Mouse (Mus musculus): ENCODE data around the gene Galnt10. TPM values are rescaled to one million over a fixed set of nuclear protein-coding genes. Genes with fewer than 3 reads are reported as not detected.

Gene Galnt10
- polyA plus RNA-seq, 1 experiment, result 11.2 TPM

DNA sequence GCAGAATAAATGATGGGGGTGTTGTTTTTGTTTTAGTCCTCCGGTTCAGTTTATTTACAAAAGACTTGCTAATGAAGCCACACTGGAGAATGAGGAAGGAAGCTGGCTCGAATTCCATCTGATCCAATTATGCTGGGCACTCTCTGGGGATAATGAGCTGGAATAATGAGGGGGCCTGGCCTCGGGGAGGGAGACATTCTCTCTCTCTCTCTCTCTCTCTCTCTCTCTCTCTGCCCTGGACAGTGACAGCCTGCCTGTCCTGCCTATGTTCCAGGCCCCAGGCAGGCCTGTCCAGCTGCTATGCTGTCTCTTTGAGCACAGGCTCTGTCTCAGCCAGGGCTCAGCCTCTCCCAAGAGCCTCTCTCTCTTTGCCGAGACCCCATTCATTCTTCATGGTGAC, 128.7 kb downstream of the Galnt10 start:
- Histone ChIP-seq H3K4me1 (ENCODE audit: control insufficient read depth, insufficient read depth, low read length) (peaks cover 24% of the 10 kb centered on the region), H3K27me3 (ENCODE audit: control insufficient read depth, insufficient read depth, low read length) (no peaks in the 10 kb centered on the region), H3K27ac (ENCODE audit: insufficient read depth, low read length) (no peak overlapping the region), H3K4me3 (replicated peaks; ENCODE audit: insufficient read depth, low read depth, low read length) (no peak overlapping the region)
- no peak for DNase-seq
- TF ChIP-seq CTCF (IDR thresholded peaks at IDR 0.05; ENCODE audit: borderline replicate concordance, insufficient read depth, low read depth, low read length) (no peak), POLR2A (IDR thresholded peaks at IDR 0.05; ENCODE audit: borderline replicate concordance, insufficient read depth, low read length) (no peak)
- 41% methylated on average over 4 of the region's 4 CpGs for WGBS

DNA sequence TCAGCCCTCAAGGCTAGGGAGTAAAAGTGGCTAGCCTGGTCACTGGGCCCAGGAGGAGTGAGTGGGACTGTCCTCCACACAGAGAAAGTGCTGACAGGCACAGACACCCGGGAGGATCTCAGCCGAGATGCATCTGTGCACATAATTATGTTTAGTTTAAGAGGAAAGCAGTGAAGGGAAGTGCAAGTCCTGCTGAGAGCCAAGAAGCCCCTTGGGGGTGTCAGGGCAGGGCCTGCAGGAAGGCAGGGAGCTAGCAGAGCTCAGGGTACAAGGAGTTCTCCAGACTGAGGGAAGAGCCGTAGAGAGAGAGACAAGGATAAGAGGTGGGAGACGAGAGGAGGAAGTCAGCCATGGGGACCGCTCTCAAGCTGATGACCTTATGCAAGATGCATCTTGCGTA, 130.6 kb downstream of the Galnt10 start:
- no peak overlapping the region for H3K27ac ChIP-seq (ENCODE audit: insufficient read depth, low read length)
- peaks cover 24% of the 10 kb centered on the region for H3K4me1 ChIP-seq (ENCODE audit: control insufficient read depth, insufficient read depth, low read length)
- 79% methylated on average over 6 of the region's 6 CpGs for WGBS
- TF ChIP-seq CTCF (IDR thresholded peaks at IDR 0.05; ENCODE audit: borderline replicate concordance, insufficient read depth, low read depth, low read length), result no peak
- TF ChIP-seq POLR2A (IDR thresholded peaks at IDR 0.05; ENCODE audit: borderline replicate concordance, insufficient read depth, low read length), result no peak
- DNase-seq, result no peak
- no peak overlapping the region for H3K4me3 ChIP-seq (replicated peaks; ENCODE audit: insufficient read depth, low read depth, low read length)
- no peaks in the 10 kb centered on the region for H3K27me3 ChIP-seq (ENCODE audit: control insufficient read depth, insufficient read depth, low read length)

DNA sequence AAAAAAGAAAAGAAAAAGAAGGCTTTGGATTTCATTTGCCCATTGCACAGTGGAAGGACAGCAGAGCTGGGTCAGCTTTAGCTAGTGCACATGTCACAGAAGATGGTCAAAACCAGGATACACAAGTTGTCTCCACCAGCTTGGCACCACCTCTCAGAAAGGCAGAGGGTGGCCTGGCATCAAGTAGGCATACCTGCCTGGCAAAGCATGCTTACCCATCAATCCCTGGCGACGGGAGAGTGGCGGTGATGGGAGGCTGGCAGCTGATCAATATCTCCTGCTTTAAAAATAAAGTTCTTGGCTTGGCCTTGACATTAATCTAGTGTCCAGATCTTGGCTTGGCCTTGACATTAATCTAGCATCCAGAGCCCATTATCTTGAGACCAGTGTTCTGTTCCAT, 131.3 kb downstream of the Galnt10 start:
- TF ChIP-seq POLR2A (IDR thresholded peaks at IDR 0.05; ENCODE audit: borderline replicate concordance, insufficient read depth, low read length) (no peak), CTCF (IDR thresholded peaks at IDR 0.05; ENCODE audit: borderline replicate concordance, insufficient read depth, low read depth, low read length) (no peak)
- Histone ChIP-seq H3K4me1 (ENCODE audit: control insufficient read depth, insufficient read depth, low read length) (peaks cover 18% of the 10 kb centered on the region), H3K4me3 (replicated peaks; ENCODE audit: insufficient read depth, low read depth, low read length) (no peak overlapping the region), H3K27ac (ENCODE audit: insufficient read depth, low read length) (no peak overlapping the region), H3K27me3 (ENCODE audit: control insufficient read depth, insufficient read depth, low read length) (no peaks in the 10 kb centered on the region)
- DNase-seq, result peak in 1 of 2 experiments; percentile 22
- 13% methylated on average over 3 of the region's 3 CpGs for WGBS

DNA sequence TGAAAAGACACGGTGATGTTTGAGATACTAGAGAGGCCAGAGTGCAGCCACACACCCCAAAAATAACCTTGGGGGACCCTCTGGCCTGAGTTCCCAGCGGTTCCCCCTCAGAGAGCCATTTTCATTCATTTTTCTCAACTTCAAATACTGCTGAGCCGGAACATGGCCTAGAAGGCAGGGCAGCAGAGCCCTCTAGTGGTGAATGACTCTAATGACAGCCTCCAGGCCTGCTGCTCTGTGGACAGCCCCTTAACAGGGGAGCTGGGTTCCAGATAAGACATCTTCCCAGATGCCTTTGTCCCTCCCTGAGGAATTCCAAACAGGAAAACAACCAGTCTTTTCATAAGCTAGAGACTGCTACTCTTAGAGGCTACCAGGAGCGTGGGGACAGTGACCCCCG, 133.1 kb downstream of the Galnt10 start:
- DNase-seq, result peak; percentile 29 to 54

DNA sequence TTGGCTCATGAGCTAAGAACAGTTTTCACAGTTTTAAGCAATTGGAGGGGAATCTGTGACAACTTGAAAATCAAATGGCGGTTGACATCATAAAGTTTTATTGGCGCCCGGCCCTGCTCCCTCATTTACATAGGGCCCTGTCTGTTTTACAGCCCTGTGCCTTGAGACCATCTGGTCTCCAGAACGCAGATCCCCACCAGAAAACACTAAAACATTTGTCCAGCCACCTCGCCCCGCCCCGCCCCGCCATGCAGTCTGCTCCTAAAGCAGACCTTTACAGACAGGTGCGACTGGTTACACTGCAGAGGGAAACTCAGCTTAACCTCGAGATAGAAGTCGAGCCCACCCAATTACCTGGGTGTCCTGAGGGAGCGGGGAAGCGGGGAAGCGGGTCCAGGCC, 134.6 kb downstream of the Galnt10 start:
- H3K4me1 ChIP-seq (ENCODE audit: control insufficient read depth, insufficient read depth, low read length), result peaks cover 12% of the 10 kb centered on the region
- H3K27ac ChIP-seq (ENCODE audit: insufficient read depth, low read length), result no peak overlapping the region
- no peak overlapping the region for H3K4me3 ChIP-seq (replicated peaks; ENCODE audit: insufficient read depth, low read depth, low read length)
- no peak for DNase-seq
- no peaks in the 10 kb centered on the region for H3K27me3 ChIP-seq (ENCODE audit: control insufficient read depth, insufficient read depth, low read length)
- WGBS, result 87% methylated on average over 14 of the region's 14 CpGs
- TF ChIP-seq CTCF (IDR thresholded peaks at IDR 0.05; ENCODE audit: borderline replicate concordance, insufficient read depth, low read depth, low read length) (no peak), POLR2A (IDR thresholded peaks at IDR 0.05; ENCODE audit: borderline replicate concordance, insufficient read depth, low read length) (no peak)

More for the DNA sequence above, 133.1 kb downstream of the Galnt10 start:
- WGBS, result 25% methylated on average over 5 of the region's 5 CpGs
- no peaks in the 10 kb centered on the region for H3K27me3 ChIP-seq (ENCODE audit: control insufficient read depth, insufficient read depth, low read length)
- H3K27ac ChIP-seq (ENCODE audit: insufficient read depth, low read length), result no peak overlapping the region
- no peak overlapping the region for H3K4me3 ChIP-seq (replicated peaks; ENCODE audit: insufficient read depth, low read depth, low read length)
- TF ChIP-seq POLR2A (IDR thresholded peaks at IDR 0.05; ENCODE audit: borderline replicate concordance, insufficient read depth, low read length) (no peak), CTCF (IDR thresholded peaks at IDR 0.05; ENCODE audit: borderline replicate concordance, insufficient read depth, low read depth, low read length) (peak; percentile 95)
- peaks cover 12% of the 10 kb centered on the region for H3K4me1 ChIP-seq (ENCODE audit: control insufficient read depth, insufficient read depth, low read length)

DNA sequence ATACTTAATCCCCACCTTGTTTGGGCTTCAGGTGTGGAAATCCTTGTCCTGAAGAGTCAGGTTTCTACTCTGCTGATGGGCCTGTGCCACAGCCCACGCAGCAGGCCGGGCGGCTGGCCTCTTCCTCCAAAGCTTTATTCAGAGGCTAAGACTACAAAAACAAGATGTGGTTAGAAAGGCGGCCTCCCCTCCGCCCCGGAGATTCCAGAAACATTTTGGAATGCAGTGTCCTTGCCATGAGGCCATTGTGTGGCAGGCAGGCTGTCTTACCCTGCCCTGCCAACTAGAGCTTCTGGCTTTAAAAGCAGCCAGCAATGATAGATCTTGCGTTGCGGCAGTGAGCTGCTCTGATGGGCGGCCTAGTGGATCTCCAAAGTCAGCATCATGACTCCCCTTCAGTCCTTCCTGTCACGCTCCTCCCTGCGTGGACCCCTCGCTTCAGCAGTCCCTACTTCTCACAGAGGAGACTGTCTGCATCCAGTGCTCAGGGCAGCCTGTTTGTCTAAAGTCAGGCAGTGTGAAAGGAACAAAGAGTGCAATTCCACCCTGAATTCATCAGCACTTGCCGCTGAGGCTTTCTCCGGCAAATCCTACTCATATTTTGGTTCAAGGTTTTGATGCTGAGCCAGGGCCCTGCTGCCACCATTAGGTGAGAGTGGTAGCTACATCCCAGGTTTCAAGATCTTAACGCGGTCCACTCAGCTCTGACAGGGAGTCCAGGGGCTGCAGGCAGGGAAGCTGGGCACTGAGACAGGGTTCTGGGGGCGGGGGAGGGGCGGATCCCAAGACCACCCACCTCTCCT, 141.6 kb downstream of the Galnt10 start:
- H3K27ac ChIP-seq (ENCODE audit: insufficient read depth, low read length), result no peak overlapping the region
- DNase-seq, result peak; percentile 60 to 66
- H3K27me3 ChIP-seq (ENCODE audit: control insufficient read depth, insufficient read depth, low read length), result no peaks in the 10 kb centered on the region; the same call in 1 of the 2 replicates
- no peak overlapping the region for H3K4me3 ChIP-seq (replicated peaks; ENCODE audit: insufficient read depth, low read depth, low read length)
- H3K4me1 ChIP-seq (ENCODE audit: control insufficient read depth, insufficient read depth, low read length), result peaks cover 6% of the 10 kb centered on the region
- WGBS, result 25% methylated on average over 17 of the region's 18 CpGs
- TF ChIP-seq CTCF (IDR thresholded peaks at IDR 0.05; ENCODE audit: borderline replicate concordance, insufficient read depth, low read depth, low read length) (peak; percentile 36; the same call in 1 of the 2 replicates), POLR2A (IDR thresholded peaks at IDR 0.05; ENCODE audit: borderline replicate concordance, insufficient read depth, low read length) (no peak)

DNA sequence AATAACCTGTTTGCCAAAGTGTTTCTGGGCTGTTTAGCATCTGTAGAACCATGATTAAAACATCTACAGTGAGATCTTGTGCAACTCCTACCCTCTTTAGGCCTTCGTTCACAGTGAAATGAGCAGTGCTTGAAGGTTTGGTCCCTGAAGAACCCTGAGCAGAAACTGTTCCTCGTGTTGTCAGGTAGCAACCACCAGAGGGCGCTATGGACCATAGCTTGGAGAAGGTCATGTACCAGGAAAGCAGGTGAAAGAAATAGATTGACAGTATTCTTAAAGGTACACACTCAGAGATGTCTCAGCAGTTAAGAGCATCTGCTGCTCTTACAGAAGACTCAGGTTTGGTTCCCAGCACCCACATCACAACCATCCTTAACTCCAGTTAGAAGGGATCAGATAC, 142.7 kb downstream of the Galnt10 start:
- H3K27ac ChIP-seq (ENCODE audit: insufficient read depth, low read length), result no peak overlapping the region
- peaks cover 6% of the 10 kb centered on the region for H3K4me1 ChIP-seq (ENCODE audit: control insufficient read depth, insufficient read depth, low read length)
- DNase-seq, result peak in 1 of 2 experiments; percentile 51
- H3K27me3 ChIP-seq (ENCODE audit: control insufficient read depth, insufficient read depth, low read length), result no peaks in the 10 kb centered on the region; the same call in 1 of the 2 replicates
- H3K4me3 ChIP-seq (replicated peaks; ENCODE audit: insufficient read depth, low read depth, low read length), result no peak overlapping the region
- WGBS, result 50% methylated on average over 3 of the region's 3 CpGs
- TF ChIP-seq POLR2A (IDR thresholded peaks at IDR 0.05; ENCODE audit: borderline replicate concordance, insufficient read depth, low read length), result no peak
- TF ChIP-seq CTCF (IDR thresholded peaks at IDR 0.05; ENCODE audit: borderline replicate concordance, insufficient read depth, low read depth, low read length), result peak; percentile 68

Measured in cerebellum, adult 2 months (tissue).